Mouse (Mus musculus): Measurements from ENCODE around the gene Epop.

GRCm38 (mm10) chr11:97594136-97594535, 35.4 kb downstream of the Epop start:
- TF ChIP-seq POLR2A (IDR thresholded peaks at IDR 0.05; ENCODE audit: borderline replicate concordance, extremely low read depth, insufficient read depth, insufficient read length, poor library complexity, severe bottlenecking) (no peak), CTCF (IDR thresholded peaks at IDR 0.05; ENCODE audit: borderline replicate concordance, extremely low read depth, insufficient read depth, insufficient read length) (no peak)

All from brain, embryonic 14.5 days (tissue).